Mouse (Mus musculus) activated CD4-positive, CD25-positive, alpha-beta regulatory T cell, adult 4 months (primary cell): ENCODE measurements around the gene Lkaaear1. TPM values are rescaled to one million over a fixed set of nuclear protein-coding genes. Genes with fewer than 3 reads are reported as not detected.
A peak's percentile ranks its signal among the peaks of the same experiment; 100 is the strongest.

Experiments used
- ATAC-seq: one replicate; pipeline ENCODE4 v1.8.0; 2017
- polyA plus RNA-seq, 2 experiments: library from polyadenylated mRNA; unstranded; fragments of 100-300 nt; shearing (Covaris generic); gene quantifications; one replicate each; pipeline ENCODE4 v1.2.1; 2017

Lkaaear1 gene
- polyA plus RNA-seq, 2 experiments from 2014 or later, result not detected

DNA sequence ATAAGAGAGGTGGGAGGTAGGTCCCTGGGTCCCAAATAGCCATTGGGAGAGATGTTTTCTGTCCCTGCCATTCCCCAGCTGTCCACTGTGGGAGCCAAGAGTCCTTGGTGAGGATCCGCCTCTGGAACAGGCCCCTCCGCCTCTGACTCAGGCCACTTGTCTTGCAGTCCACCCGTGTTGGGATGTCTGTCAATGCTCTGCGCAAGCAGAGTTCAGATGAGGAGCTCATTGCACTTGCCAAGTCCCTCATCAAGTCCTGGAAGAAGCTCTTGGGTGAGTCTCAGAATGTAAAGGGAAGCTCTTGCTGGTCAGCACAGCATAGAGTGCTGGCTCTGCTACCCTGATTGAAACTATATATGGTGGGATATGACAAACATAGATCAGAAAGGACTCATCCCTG, 14.9 kb downstream of the Lkaaear1 start:
- no peak for ATAC-seq

DNA sequence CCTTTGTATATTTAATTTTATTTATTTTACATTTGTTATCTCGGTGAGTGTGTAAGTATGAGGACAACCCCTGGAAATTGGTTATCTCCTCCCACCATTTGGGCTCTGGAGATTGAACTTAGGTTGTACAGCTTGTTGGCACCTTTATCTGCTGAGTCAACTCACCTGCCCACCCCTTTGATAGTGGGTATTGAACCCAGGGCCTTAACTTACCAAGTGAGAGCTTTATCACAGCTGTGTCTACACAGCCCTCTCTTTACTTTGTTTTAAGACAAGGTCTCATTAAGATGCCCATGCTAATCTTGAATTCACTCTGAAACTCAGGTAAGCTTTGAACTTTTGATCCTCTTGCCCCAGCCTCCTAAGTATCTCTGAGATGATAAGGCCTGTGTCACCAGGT, 16.3 kb downstream of the Lkaaear1 start:
- ATAC-seq, result no peak

DNA sequence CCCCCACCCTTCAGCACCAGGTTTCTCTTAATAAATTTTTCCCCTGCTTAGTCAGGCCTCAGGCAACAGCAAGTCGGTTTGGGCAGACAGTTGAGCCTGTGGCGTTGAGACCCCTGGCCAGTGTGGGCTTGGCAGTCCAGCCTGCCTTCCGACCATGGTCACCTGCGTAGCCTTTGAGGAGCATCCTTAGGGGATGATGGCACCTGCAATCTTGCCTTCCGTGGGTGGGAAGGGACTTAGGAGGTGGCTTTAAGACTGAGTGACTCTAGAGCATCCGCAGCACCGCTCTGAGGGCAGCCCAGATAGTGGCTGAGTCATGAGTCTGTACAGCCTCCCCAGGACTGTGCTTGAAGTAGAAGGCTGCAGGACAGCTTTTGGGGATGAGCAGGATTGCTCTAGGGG, 17.5 kb downstream of the Lkaaear1 start:
- ATAC-seq, result peak; percentile 42

DNA sequence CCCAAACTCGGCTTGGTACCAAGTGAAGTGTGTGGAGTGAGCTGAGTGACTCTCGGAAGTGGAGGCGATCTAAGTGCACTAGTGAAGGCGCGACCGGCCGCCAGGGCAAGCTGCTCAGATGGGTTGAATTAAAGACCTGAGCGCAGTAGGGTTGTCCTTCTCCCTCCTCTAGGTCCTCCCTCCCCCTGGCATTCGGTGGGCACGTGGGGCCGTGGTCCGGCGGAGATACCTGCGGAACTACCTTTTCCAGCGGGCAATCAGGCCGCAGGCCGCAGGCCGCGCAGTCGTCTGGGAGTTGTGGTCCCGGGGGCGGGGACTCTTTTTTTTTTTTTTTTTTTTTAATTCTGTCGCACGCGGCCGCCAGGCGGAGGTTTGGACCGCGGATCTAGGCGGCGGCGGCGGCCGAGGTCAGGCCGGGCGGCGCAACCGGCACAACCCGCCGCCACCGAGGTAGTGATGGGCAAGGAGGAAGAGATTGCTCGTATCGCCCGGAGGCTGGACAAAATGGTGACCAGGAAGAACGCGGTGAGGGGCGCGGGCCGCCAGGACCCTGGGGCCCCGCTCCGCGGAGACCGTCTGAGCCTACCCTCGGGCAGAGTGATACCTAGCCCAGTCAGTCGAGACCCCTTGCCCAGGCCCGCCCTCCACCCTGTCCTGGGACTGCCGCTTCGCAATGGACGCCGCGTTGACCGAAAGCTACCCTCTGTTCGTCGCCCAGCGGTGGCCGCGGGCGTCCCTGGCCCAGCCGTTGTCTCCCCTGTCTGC, 18.1 kb downstream of the Lkaaear1 start, which contains the start of gene Tcea2:
TSS of gene Tcea2 (plus strand) at position 360 of the 765 bp plus-strand sequence.
- ATAC-seq, result peak; percentile 55

DNA sequence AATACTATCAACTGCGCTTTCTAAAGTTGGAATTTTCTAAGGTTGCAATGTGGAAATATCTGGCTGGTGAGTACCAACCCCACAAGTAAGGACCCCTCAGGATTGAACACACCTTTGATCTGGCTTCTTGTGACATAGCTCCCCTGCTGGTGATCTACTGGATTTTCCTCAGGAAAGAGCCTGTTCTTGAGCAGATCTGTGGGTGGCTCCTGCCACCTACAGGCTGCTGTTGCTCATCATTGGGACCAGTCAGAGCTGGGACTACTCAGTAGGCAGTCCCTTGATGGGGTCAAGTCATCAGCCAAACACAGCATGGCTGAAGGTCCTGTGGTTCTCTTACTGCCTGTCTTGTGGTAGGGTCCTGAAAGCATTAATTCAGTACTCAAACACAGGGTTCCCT, 19.5 kb downstream of the Lkaaear1 start:
- peak; percentile 71 for ATAC-seq

DNA sequence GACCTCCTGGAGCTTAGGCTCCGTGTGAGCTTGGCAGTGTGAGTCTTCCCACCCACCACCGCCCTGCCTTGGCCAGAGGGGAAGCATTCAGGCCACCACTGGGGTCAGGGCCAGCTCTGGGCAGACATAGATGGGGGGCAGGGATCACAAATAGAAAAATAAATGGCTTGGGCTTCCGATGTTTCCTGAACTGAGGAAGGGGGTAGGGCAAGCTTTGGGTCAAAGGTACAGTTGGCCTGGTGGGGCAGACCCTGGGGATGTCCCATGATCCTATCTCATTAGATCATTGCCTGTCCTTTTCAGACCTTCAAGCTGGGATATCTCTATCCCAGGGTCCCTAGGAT, 20.5 kb downstream of the Lkaaear1 start:
- ATAC-seq, result no peak

DNA sequence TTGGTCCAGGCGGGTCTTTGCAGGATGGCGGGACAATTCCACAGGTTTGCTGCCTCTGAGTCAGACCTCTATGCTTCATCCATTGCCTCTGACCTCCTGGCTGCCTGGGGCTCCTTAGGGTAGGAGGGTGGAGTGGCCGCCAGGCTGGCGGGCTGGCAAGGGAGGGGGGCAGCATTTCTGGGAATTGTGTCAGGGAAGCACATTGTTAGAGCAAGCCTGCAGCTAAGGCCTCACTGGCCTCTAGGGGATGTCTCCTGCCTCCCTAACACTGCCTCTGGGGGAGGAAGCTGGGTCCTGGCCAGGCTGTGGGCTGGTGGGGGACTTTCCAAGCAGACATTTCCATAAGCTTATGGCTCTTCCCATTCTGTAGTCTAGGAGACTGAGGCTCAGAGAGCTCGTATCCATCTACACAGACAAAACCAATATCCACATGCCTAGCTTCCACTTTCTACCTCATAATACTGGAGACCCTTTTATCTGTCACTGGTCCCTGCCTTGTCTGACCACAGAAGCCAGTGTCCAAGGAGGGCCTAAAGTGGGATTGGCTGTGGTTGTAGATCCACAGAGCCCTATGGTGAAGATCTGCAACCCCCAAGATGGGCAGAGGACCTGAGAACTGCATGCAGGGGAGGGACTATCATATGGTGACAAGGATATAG, 21.0 kb downstream of the Lkaaear1 start:
- no peak for ATAC-seq

DNA sequence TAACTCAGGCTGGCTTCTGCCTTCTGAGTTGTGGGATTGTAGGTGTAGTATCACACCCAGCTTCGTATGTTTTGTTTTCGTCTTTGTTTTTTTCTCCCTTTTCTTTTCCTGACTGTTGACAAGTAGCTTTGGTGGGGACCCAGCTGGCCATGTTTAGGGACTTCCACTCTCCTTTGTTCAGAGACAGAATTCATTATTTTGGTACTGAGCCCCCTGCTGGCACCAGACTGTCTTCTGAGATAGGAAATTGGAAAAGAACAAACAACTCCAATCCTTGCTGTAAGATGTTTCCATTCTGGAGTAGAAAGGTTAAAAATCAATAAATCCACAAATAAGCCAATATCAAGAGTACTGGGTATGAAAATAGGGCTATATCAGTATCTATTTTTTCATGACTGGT, 21.8 kb downstream of the Lkaaear1 start:
- ATAC-seq, result no peak

DNA sequence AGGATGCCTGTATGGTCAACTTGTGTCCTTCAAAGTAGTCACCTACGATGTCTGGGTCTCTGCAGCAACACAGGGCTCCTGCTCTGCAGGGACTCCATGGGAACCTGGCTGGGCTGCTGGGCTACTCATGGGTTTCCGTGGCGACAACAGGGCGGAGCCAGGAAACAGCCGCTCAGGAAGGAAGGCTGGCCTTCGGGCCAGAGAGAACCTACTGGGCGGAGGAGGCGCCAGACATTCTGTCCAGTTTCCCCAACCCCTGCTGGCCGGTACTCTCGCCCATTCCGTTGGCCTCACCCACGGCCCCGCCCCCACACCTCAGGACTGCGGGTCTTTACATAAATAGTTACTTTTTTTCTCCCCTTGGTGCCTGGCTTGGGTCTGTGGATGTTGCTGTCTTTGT, 22.8 kb downstream of the Lkaaear1 start:
- ATAC-seq, result no peak

DNA sequence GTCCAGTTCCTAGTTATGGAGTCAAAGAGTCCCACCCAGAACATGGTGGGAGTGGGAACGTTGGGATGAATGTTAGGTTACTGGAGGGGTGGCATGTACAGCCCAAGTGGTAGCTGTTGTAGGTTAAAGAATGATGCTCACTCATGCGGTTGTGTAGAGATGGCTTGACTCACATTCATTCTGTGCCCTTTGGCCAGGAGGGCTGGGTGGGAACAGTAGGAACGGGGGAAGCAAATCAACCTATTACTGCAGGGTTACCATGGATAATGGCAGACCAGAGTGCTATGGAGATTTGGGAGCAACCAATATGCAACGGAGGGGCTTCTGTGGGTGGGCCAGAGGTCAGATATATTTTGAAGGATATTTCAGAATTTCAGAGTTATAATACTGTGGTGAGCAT, 23.3 kb downstream of the Lkaaear1 start:
- no peak for ATAC-seq

DNA sequence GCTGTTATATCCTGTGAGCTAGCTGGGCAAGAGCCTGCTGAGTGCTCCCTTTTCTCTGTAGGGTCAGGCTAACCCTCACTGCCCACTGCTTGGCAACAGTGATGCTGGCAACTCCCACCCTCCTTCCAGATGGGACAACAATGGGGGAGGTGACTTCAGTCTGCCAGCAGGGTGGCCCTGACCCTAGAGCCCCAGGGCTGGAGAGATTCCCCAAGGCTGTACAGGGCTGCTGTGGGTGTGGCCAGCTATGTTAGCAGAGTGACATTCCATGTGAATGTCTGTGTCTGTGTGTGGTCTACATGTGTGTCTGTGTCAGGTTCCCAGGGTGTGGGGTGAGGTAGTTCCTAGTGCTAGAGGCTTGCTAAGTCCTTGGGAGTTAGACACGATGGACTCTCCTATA, 24.7 kb downstream of the Lkaaear1 start:
- ATAC-seq, result no peak

DNA sequence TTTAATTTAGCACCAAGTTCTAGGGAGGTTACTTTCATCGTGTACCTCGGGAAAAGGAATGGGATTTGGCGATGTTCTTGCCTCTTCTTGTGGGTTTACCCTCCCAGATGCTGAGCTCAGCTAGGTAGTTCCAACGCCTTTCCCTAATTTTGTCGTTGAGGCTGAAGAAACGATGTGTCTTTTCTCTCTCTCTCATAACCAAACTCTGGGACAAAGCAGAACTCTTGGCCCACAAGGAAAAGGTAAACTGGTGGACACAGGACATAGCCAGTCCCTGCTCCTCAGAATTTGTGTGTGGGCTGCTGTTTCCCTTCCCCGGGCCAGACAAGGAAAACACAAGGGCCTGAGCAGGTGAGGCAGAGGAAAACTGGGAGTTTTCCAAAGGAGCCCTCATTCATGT, 26.3 kb downstream of the Lkaaear1 start:
- ATAC-seq, result no peak

DNA sequence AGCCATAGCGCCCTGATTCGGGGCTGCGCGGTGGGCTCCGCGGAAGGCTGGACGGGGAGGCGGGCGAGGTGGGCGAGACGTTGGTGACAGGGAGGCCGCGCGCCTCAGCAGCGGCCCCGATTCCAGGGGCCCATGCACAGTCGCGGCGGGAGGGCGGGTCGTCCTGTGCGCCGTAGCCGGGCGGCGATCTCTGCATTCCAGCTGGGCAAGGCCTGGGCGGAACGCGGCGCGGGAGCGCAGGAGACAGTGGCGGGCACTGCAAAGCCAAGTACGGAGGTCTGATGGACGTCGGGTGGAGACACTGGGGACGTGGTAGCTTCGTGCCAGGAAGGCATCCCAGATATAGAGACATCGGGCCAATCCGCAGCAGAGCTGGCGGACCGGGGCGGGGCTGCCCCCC, 26.9 kb downstream of the Lkaaear1 start, which contains the start of gene Sox18:
TSS of gene Sox18 (minus strand) at position 315 of the 400 bp plus-strand sequence.
- ATAC-seq, result no peak

DNA sequence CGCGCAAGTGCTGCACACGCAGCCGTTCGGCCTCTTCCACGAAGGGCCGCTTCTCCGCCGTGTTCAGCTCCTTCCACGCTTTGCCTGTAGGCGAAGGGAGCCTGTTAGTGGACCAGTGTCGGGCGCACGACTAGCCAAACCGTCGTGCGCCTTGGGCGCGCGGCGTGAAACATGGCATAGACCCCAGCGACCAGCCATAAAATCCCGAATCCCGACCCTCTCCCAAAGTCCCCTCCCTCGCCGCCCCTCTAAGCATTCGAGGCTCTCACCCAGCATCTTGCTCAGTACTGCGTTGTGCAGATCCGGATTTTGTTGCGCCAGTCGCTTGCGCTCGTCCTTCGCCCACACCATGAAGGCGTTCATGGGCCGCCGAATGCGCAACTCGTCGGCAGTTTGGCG, 27.3 kb downstream of the Lkaaear1 start:
- ATAC-seq, result no peak

DNA sequence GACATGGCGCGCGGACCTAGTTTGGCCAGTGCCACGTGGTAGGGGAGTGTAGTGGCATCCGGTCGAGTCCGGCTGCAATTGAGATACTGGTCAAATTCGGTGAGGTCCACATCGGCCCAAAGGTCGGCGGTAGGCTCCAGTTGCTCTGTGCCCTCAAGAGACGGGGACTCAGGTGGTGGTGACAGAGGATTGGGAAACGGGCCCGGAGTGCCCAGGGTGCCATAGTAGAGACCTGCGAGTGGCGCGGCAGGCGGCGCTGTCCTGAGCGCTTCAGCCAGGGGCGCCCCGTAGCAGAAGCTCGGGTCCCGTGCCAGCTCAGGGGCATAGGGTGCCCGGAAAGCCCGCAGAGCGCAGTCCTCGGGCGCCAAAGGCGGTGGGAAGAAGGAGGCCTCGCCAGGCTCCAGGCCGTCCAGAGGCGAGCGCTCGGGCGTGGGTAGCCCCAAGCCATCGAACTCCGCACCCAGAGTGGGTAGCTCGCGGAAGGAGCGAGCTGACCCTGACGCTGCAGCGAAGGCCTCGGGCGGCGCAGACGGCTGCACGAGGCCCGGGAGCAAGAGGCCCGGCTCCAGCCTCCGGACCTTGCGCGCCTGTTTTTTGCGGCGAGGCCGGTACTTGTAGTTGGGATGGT, 27.8 kb downstream of the Lkaaear1 start:
- no peak for ATAC-seq

DNA sequence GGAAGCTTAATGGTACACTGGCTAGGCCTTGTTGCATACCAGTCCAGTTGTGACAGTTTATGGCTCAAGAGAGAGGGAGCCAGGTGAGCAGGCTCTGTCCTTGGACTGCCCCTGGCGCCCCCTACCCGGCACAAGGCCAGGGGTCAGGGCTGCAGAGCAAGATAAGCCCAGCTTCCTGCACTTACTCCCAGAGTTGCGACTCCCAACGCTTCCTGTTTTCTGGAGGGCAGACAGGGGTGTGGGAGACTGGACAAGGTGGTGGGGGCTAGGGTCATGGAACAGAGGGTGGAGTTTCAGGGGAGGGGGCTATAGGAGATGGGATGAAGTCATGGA, 35.0 kb downstream of the Lkaaear1 start:
- no peak for ATAC-seq

DNA sequence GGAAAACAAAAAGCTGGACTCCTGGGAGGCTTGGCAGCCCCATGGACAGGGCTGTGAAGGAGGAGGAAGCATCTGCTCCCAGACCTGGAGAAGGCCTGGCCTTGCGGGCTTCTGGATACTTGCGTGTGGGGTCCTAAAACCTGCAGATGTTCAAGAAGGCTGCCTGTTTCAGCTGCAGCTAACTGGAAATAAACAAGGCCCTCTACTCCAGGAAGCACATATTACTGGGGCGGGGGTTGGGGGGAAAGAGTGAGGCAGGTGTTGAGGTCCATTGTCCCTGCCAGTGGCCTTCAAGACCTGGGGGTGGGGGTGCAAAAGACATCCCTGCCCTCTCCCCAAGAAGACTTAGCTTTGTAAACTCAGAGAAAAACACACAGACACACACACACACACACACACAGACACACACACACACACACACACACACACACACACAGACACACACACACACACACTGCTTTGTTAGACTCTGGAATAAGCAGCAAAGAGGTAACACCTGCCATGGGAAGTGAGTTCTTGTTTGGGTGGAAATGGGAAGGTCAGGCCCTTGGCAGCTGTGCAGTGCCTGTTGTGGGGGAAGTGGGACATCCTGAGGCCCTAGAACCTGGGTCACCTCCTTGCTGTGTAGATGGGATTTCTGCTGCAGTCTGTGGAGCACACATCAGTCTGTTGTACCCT, 35.5 kb downstream of the Lkaaear1 start:
- ATAC-seq, result no peak

DNA sequence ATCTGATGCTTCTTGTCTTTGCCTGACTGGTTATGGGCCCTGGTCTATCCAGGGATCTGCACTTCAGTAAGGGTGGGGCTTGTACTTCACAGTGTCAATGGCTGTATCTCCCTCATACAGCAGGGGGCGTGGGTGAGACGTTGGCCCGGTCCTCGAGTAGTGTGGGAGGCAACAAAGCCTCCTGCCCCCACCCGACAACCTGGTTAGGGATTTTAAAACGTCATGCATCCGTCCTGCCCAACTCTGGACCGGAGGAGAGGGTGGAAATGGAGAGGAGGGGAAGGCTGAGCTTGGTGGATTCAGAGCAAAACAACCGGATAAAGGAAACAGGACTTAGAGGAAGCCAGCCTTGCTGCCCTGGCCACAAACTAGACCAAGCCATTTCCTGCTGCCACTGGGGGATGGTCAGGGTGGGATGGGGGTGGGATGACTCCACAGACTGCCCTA, 38.6 kb downstream of the Lkaaear1 start:
- ATAC-seq, result peak; percentile 84

DNA sequence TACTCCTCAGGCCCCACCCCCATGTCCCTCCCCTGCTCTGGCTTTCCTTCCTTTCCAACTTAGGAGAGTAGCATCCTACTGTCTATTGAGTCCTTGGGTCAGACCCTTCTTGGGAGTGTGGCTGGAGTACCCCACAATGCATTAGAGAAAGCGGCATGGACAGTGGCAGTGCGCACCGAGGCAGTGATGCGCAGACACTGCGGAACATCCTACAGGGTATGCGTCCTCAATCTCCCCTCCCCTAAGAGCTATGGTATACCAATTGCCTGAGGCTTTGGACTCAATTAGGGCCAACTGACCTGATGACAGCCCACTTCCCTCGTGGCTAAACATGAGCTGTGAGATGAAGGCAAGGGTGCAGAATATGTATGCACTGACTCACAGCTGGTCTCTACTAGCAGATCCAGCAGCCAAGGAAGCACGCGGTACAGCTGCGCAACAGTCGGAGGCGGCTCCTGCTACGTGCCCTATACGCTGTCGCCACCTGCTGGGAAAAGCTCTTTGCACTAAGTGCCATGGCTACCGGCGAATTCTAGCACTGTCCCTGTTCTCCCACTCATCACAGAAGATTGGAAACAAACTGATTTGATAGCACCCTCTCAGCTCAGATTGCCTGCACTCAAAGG, 39.2 kb downstream of the Lkaaear1 start:
- no peak for ATAC-seq

DNA sequence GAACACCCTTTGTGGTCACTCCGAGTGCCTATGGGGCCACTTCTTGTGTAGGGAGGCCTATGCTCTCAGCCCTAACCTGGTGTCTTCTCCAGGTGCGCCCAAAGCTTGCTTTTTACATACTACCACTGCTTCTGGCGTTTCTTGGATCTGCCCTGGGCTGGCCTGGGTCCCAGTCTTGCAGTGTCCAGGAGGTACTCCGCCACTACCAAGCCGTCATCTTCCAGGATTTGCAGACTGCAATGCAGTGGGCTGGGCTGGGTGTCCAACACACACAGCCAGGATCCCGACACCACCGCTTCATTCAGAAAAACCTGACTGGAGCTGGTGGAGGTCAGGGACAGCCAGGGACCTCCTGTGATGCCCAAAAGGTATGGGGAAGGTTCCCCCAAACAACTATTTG, 39.7 kb downstream of the Lkaaear1 start:
- no peak for ATAC-seq

DNA sequence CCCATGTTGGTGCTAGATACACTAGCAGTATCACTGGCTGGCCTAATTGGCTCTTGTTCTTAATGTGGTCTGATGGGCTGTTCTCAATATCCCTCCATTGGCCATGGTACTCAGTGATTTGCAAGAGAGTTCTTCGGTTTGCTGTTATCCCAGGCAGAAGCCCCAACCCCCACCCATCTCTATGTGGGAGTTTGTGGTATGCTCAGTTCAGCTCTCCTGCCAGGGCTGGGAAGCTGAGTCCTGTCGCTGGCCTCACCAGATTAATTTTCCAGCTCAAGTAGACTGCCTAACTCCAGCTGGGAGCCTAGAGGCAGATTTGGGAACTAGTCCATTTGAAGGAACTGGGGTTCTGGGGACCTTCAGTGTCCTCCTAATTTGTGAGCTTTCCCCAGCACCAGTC, 40.8 kb downstream of the Lkaaear1 start:
- ATAC-seq, result no peak

DNA sequence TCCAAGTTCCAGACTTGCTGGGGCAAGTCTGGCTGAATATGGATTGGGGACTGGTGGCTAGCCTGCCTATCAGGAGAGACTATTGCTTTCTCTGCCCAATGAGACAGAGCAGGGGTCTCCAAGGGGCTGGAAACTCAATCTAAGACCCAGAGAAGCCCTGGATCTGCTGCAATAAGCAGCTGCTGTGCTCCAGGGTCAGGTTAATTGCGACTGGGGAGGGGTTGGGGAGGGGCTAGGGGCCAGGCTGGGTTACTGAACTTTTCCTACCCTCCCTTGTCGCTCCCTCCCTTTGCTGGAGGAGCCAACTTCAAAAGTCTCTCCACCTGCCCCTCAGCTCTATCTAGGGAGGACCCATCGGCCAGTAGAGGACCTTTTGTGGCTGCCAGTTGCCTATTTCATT, 41.5 kb downstream of the Lkaaear1 start, which contains the start of gene Gm29797:
TSS of gene Gm29797 (plus strand) at position 301 of the 400 bp plus-strand sequence.
- no peak for ATAC-seq

DNA sequence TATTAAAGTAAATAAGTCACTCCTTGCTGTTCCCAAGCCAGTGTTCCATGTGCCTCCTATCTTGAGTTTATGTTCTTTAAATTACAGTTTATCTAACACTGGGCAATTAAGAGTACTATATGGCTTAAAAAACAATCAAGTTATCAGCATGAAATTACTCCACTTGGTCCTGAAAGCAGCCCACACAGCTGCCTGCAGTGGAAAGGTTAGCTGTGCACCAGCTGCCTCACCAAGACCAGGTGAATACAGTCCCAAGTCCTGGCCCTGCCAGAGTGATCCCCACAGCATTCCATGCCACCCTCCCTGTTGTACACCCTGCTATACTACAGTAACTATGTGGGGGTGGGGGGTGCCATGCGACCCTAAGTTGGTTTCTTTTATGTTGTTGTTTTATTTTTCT, 44.7 kb downstream of the Lkaaear1 start:
- no peak for ATAC-seq
